Mouse (Mus musculus) embryonic stem cell, embryonic (primary cell): ENCODE measurements at regions not wholly inside any gene's neighbourhood (a gene's known extent, or its start where the extent isn't known, plus 50 kb on each side); places are given as distances from the start of the nearest gene placed in this dataset.

Experiments used
- CTCF ChIA-PET, 4 experiments: fragments of 300-600 bp in 2 of 4; fragments of 350-600 bp in 2 of 4; sonication (Branson Sonifier 250); formaldehyde crosslinking; loops; one replicate each; lab custom pipeline; 2022; ENCODE audit warnings: inconsistent platforms in 2 of 4; lab: Charles Lee
- POLR2A ChIA-PET, 4 experiments: fragments of 300-600 bp in 2 of 4; fragments of 350-600 bp in 2 of 4; sonication (Branson Sonifier 250); formaldehyde crosslinking; loops; one replicate each; lab custom pipeline; 2022; ENCODE audit warnings: antibody characterized with exemption in 4 of 4, inconsistent platforms in 1 of 4; lab: Charles Lee

GRCm38 (mm10) chr14:106044274-106044673, 61.7 kb upstream of the Trim52 start:
- ChIA-PET POLR2A (no interaction called here), CTCF (no interaction called here)

- POLR2A ChIA-PET, result no interaction called here
- CTCF ChIA-PET, result no interaction called here
Observed at GRCm38 (mm10) chr14:106050231-106050630, 55.8 kb upstream of the Trim52 start.

DNA sequence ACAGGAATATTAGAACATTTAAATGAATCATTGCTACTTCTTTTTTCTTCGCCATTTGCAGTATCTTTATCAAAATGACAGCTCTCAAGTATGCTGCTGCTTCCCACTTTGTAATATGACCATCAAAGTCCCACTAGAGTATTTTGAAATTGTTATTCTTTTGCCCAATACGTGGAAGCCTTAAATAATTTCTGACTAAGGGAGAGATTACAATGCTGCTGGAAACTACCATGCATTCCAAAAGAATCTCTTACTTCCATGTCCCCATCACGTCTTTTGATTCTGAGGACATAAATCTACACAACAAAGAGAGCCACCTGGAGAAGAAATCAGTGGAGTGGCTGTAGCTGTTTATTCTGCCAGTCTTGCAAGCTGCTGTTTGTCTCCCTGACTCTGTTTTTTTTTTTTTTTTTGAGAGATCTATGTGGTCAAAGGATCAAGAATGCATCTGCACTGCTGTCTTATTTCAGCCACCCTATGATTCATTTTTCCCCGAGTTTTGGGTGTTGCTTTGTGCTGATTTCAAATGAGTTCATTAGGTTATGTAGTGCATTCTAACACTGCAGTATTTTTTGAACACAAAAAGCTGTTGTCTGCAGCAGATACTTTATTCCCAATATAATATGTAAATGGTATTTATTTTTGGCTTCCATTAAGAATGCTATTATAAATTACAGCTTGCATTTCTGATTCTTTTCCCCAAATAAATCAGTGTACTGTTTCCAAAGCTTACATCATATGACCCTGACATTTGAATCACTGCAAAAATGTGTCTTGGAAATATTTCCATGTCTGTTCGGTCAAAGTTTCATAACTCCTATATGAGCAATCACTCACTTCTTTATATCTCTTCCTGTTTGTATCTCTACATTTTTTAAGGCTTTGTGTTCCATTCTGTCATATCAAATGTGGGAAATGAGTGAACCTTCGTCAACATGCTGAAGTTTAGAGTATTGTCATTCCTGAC, 53.1 kb upstream of the Trim52 start:
- ChIA-PET CTCF (no interaction called here), POLR2A (no interaction called here)
